Mouse (Mus musculus): ENCODE results near the gene Bzw1. TPM values are rescaled to one million over a fixed set of nuclear protein-coding genes. Genes with fewer than 3 reads are reported as not detected.

The Bzw1 gene
- polyA plus RNA-seq, 1 experiment from 2014 or later, result 436 TPM

- H3K27ac ChIP-seq, result peak within 1 kb of the TSS; percentile 83
- peaks cover 21% of the 10 kb centered on the region for H3K4me1 ChIP-seq
- H3K9ac ChIP-seq, result peak within 1 kb of the TSS; percentile 66
- peak within 1 kb of the TSS; percentile 67 for H3K4me2 ChIP-seq (replicated peaks)
- H3K27me3 ChIP-seq, result no peaks in the 10 kb centered on the region
- no peaks in the 10 kb centered on the region for H3K9me3 ChIP-seq (replicated peaks)
- WGBS, result under 1% methylated on average over 33 of the region's 33 CpGs
- H3K36me3 ChIP-seq, result peaks cover 35% of the 10 kb centered on the region
- ATAC-seq (ENCODE audit: low FRiP score), result peak; percentile 97
- H3K4me3 ChIP-seq, result peak within 1 kb of the TSS; percentile 56
Measured at GRCm38 (mm10) chr1:58445143-58445722, 52.5 kb downstream of the Bzw1 start, which contains the start of the genes Nif3l1 and Ppil3. Gene Nif3l1, plus strand, starts transcription at chr1:58445151. Gene Ppil3, minus strand, starts transcription at chr1:58445486.

- peak overlapping the region; percentile 83 for H3K27ac ChIP-seq
- peak overlapping the region; percentile 67 for H3K4me2 ChIP-seq (replicated peaks)
- no peaks in the 10 kb centered on the region for H3K27me3 ChIP-seq
- peak overlapping the region; percentile 66 for H3K9ac ChIP-seq
- H3K4me1 ChIP-seq, result peaks cover 21% of the 10 kb centered on the region
- H3K36me3 ChIP-seq, result peaks cover 33% of the 10 kb centered on the region
- peak overlapping the region; percentile 56 for H3K4me3 ChIP-seq
- no peaks in the 10 kb centered on the region for H3K9me3 ChIP-seq (replicated peaks)
- WGBS, result 9% methylated on average over 11 of the region's 11 CpGs
- peak; percentile 18 for ATAC-seq (ENCODE audit: low FRiP score)
Measured at GRCm38 (mm10) chr1:58445861-58446260, 53.2 kb downstream of the Bzw1 start.

- Histone ChIP-seq H3K27me3 (no peaks in the 10 kb centered on the region), H3K9me3 (replicated peaks) (no peaks in the 10 kb centered on the region), H3K4me2 (replicated peaks) (no peak overlapping the region), H3K4me3 (no peak overlapping the region), H3K36me3 (peaks cover 35% of the 10 kb centered on the region), H3K4me1 (peaks cover 21% of the 10 kb centered on the region), H3K9ac (no peak overlapping the region), H3K27ac (no peak overlapping the region)
- WGBS, result 92% methylated on average over 7 of the region's 7 CpGs
- ATAC-seq (ENCODE audit: low FRiP score), result no peak
Measured at GRCm38 (mm10) chr1:58447766-58448165, 55.1 kb downstream of the Bzw1 start.

- Histone ChIP-seq H3K4me1 (peaks cover 21% of the 10 kb centered on the region), H3K4me2 (replicated peaks) (no peak overlapping the region), H3K27ac (no peak overlapping the region), H3K9ac (no peak overlapping the region), H3K27me3 (no peaks in the 10 kb centered on the region), H3K9me3 (replicated peaks) (no peaks in the 10 kb centered on the region), H3K36me3 (peaks cover 41% of the 10 kb centered on the region), H3K4me3 (no peak overlapping the region)
- ATAC-seq (ENCODE audit: low FRiP score), result no peak
- 89% methylated on average over 7 of the region's 7 CpGs for WGBS
Measured at GRCm38 (mm10) chr1:58448396-58448795, 55.7 kb downstream of the Bzw1 start.

GRCm38 (mm10) chr1:58454316-58454715 lies 61.6 kb downstream of the Bzw1 start:
- Histone ChIP-seq H3K4me2 (replicated peaks) (no peak overlapping the region), H3K27me3 (no peaks in the 10 kb centered on the region), H3K4me3 (no peak overlapping the region), H3K9ac (no peak overlapping the region), H3K36me3 (peaks cover 78% of the 10 kb centered on the region), H3K27ac (no peak overlapping the region), H3K4me1 (no peaks in the 10 kb centered on the region), H3K9me3 (replicated peaks) (no peaks in the 10 kb centered on the region)
- 92% methylated on average over 6 of the region's 6 CpGs for WGBS
- ATAC-seq (ENCODE audit: low FRiP score), result no peak

Other genes with a start within 250 kb of the Bzw1 start
- 0.04 TPM in 1 of 2 replicates, not detected in the other for gene Aox4, start 182.5 kb upstream of the Bzw1 start, polyA plus RNA-seq (2016; fragmentation: Nextera tagmentation; extraction: Ambion mirVana)
- gene Aox2, start 114.6 kb upstream of the Bzw1 start, polyA plus RNA-seq (2016; fragmentation: Nextera tagmentation; extraction: Ambion mirVana), result 0.04 TPM in 1 of 2 replicates, not detected in the other
- gene Clk1, start 31.2 kb downstream of the Bzw1 start, polyA plus RNA-seq (2016; fragmentation: Nextera tagmentation; extraction: Ambion mirVana), result 182 and 205 TPM in 2 replicates
- gene Nif3l1, start 52.3 kb downstream of the Bzw1 start, polyA plus RNA-seq (2016; fragmentation: Nextera tagmentation; extraction: Ambion mirVana), result 48.9 and 51.7 TPM in 2 replicates
- 43.9 and 48.2 TPM in 2 replicates for gene Ppil3, start 52.6 kb downstream of the Bzw1 start, polyA plus RNA-seq (2016; fragmentation: Nextera tagmentation; extraction: Ambion mirVana)
- 34.0 and 34.4 TPM in 2 replicates for gene Orc2, start 112.2 kb downstream of the Bzw1 start, polyA plus RNA-seq (2016; fragmentation: Nextera tagmentation; extraction: Ambion mirVana)
- gene Fam126b, start 193.4 kb downstream of the Bzw1 start, polyA plus RNA-seq (2016; fragmentation: Nextera tagmentation; extraction: Ambion mirVana), result 8.8 and 10.2 TPM in 2 replicates
- 153 and 161 TPM in 2 replicates for gene Ndufb3, start 193.5 kb downstream of the Bzw1 start, polyA plus RNA-seq (2016; fragmentation: Nextera tagmentation; extraction: Ambion mirVana)

All from hindbrain, embryonic 12.5 days (tissue).